Mouse (Mus musculus) granulocyte monocyte progenitor cell, adult 5-6 weeks (primary cell): Measurements from ENCODE around the gene Cst6. TPM values are rescaled to one million over a fixed set of nuclear protein-coding genes. Genes with fewer than 3 reads are reported as not detected.

ENCODE experiments used
- ATAC-seq: replicated peaks from 2 replicates; pipeline ENCODE4 v1.8.0; 2016; ENCODE audit warnings: mild to moderate bottlenecking, moderate TSS enrichment, inconsistent platforms; ENCODE audit not compliant: poor library complexity, severe bottlenecking
- total RNA-seq, 2 experiments: library from RNA; stranded (forward) in 1 of 2; stranded (reverse) in 1 of 2; fragments of 200-712, 200-1000 nt in 1 of 2; fragments of >200 nt in 1 of 2; fragmentation: Nextera tagmentation in 1 of 2; gene quantifications; 2 replicates each; pipeline ENCODE4 v1.2.3; 2014 to 2017

Gene Cst6
- total RNA-seq, 2 experiments from 2014 or later = not detected

GRCm38 (mm10) chr19:5295736-5296075 is 53.7 kb downstream of the Cst6 start:
- no peak for ATAC-seq

- ATAC-seq = peak; percentile 95
Observed at GRCm38 (mm10) chr19:5294972-5295735, 54.2 kb downstream of the Cst6 start, which contains the start of gene Sf3b2. Sf3b2 (minus strand) TSS chr19:5295455.

Other genes starting within 250 kb of the Cst6 start
- 99.2 and 105 TPM in 2 replicates for gene Rab1b, start 242.5 kb downstream of the Cst6 start, total RNA-seq (2014; fragmentation: Nextera tagmentation)
- 100 and 101 TPM in 2 replicates for gene Rab1b, start 242.5 kb downstream of the Cst6 start, total RNA-seq (2017)
- gene Klc2, start 231.0 kb downstream of the Cst6 start, total RNA-seq (2014; fragmentation: Nextera tagmentation) = 6.1 and 10.9 TPM in 2 replicates
- 3.0 and 3.9 TPM in 2 replicates for gene Klc2, start 231.0 kb downstream of the Cst6 start, total RNA-seq (2017)
- gene Pacs1, start 76.5 kb downstream of the Cst6 start, total RNA-seq (2014; fragmentation: Nextera tagmentation) = 13.5 and 22.1 TPM in 2 replicates
- gene Pacs1, start 76.5 kb downstream of the Cst6 start, total RNA-seq (2017) = 6.5 and 8.0 TPM in 2 replicates
- 177 and 181 TPM in 2 replicates for gene Sf3b2, start 54.1 kb downstream of the Cst6 start, total RNA-seq (2014; fragmentation: Nextera tagmentation)
- gene Sf3b2, start 54.1 kb downstream of the Cst6 start, total RNA-seq (2017) = 224 and 247 TPM in 2 replicates
- not detected in 2 replicates for gene Gal3st3, start 51.2 kb downstream of the Cst6 start, total RNA-seq (2014; fragmentation: Nextera tagmentation)
- not detected in 2 replicates for gene Gal3st3, start 51.2 kb downstream of the Cst6 start, total RNA-seq (2017)
- not detected in 2 replicates for gene Catsper1, start 13.8 kb downstream of the Cst6 start, total RNA-seq (2014; fragmentation: Nextera tagmentation)
- not detected in 2 replicates for gene Catsper1, start 13.8 kb downstream of the Cst6 start, total RNA-seq (2017)
- 52.8 and 54.1 TPM in 2 replicates for gene Eif1ad, start 17.2 kb upstream of the Cst6 start, total RNA-seq (2014; fragmentation: Nextera tagmentation)
- gene Eif1ad, start 17.2 kb upstream of the Cst6 start, total RNA-seq (2017) = 69.4 and 72.2 TPM in 2 replicates
- 526 and 559 TPM in 2 replicates for gene Banf1, start 17.6 kb upstream of the Cst6 start, total RNA-seq (2014; fragmentation: Nextera tagmentation)
- 84.9 and 130 TPM in 2 replicates for gene Banf1, start 17.6 kb upstream of the Cst6 start, total RNA-seq (2017)
- gene Sart1, start 39.1 kb upstream of the Cst6 start, total RNA-seq (2014; fragmentation: Nextera tagmentation) = 86.2 and 138 TPM in 2 replicates
- gene Sart1, start 39.1 kb upstream of the Cst6 start, total RNA-seq (2017) = 63.2 and 78.7 TPM in 2 replicates
- gene Tsga10ip, start 53.0 kb upstream of the Cst6 start, total RNA-seq (2014; fragmentation: Nextera tagmentation) = not detected in 2 replicates
- gene Tsga10ip, start 53.0 kb upstream of the Cst6 start, total RNA-seq (2017) = 1.9 TPM in 1 of 2 replicates, not detected in the other
- 160 and 218 TPM in 2 replicates for gene Drap1, start 75.4 kb upstream of the Cst6 start, total RNA-seq (2014; fragmentation: Nextera tagmentation)
- gene Drap1, start 75.4 kb upstream of the Cst6 start, total RNA-seq (2017) = 119 and 145 TPM in 2 replicates
- gene AI837181, start 75.6 kb upstream of the Cst6 start, total RNA-seq (2014; fragmentation: Nextera tagmentation) = 30.1 and 32.7 TPM in 2 replicates
- gene AI837181, start 75.6 kb upstream of the Cst6 start, total RNA-seq (2017) = 10.9 and 12.2 TPM in 2 replicates
- 0.32 TPM in 1 of 2 replicates, not detected in the other for gene Fosl1, start 98.0 kb upstream of the Cst6 start, total RNA-seq (2014; fragmentation: Nextera tagmentation)
- 0.57 TPM in 1 of 2 replicates, not detected in the other for gene Fosl1, start 98.0 kb upstream of the Cst6 start, total RNA-seq (2017)
- gene Ccdc85b, start 108.3 kb upstream of the Cst6 start, total RNA-seq (2014; fragmentation: Nextera tagmentation) = 0.68 and 1.9 TPM in 2 replicates
- gene Ccdc85b, start 108.3 kb upstream of the Cst6 start, total RNA-seq (2017) = 2.5 and 4.1 TPM in 2 replicates
- 33.6 and 94.2 TPM in 2 replicates for gene Fibp, start 111.0 kb upstream of the Cst6 start, total RNA-seq (2014; fragmentation: Nextera tagmentation)
- gene Fibp, start 111.0 kb upstream of the Cst6 start, total RNA-seq (2017) = 112 and 122 TPM in 2 replicates
- 1.1 TPM in 1 of 2 replicates, not detected in the other for gene Ctsw, start 118.9 kb upstream of the Cst6 start, total RNA-seq (2014; fragmentation: Nextera tagmentation)
- not detected in 2 replicates for gene Ctsw, start 118.9 kb upstream of the Cst6 start, total RNA-seq (2017)
- gene Efemp2, start 124.4 kb upstream of the Cst6 start, total RNA-seq (2014; fragmentation: Nextera tagmentation) = not detected in 2 replicates
- 1.6 TPM in 1 of 2 replicates, not detected in the other for gene Efemp2, start 124.4 kb upstream of the Cst6 start, total RNA-seq (2017)
- 23.9 and 39.7 TPM in 2 replicates for gene Mus81, start 138.8 kb upstream of the Cst6 start, total RNA-seq (2014; fragmentation: Nextera tagmentation)
- 9.4 and 13.5 TPM in 2 replicates for gene Mus81, start 138.8 kb upstream of the Cst6 start, total RNA-seq (2017)
- 1,243 and 1,245 TPM in 2 replicates for gene Cfl1, start 140.9 kb upstream of the Cst6 start, total RNA-seq (2014; fragmentation: Nextera tagmentation)
- 1,162 and 1,185 TPM in 2 replicates for gene Cfl1, start 140.9 kb upstream of the Cst6 start, total RNA-seq (2017)
- gene 1700020D05Rik, start 154.2 kb upstream of the Cst6 start, total RNA-seq (2014; fragmentation: Nextera tagmentation) = 2.8 TPM in 1 of 2 replicates, not detected in the other
- not detected in 2 replicates for gene 1700020D05Rik, start 154.2 kb upstream of the Cst6 start, total RNA-seq (2017)
- gene Snx32, start 161.0 kb upstream of the Cst6 start, total RNA-seq (2014; fragmentation: Nextera tagmentation) = 4.9 and 5.7 TPM in 2 replicates
- gene Snx32, start 161.0 kb upstream of the Cst6 start, total RNA-seq (2017) = 1.1 and 1.7 TPM in 2 replicates
- not detected in 2 replicates for gene Ovol1, start 211.1 kb upstream of the Cst6 start, total RNA-seq (2014; fragmentation: Nextera tagmentation)
- gene Ovol1, start 211.1 kb upstream of the Cst6 start, total RNA-seq (2017) = not detected in 2 replicates
- 5.7 and 17.5 TPM in 2 replicates for gene Ap5b1, start 218.5 kb upstream of the Cst6 start, total RNA-seq (2014; fragmentation: Nextera tagmentation)
- 7.5 and 10.4 TPM in 2 replicates for gene Ap5b1, start 218.5 kb upstream of the Cst6 start, total RNA-seq (2017)